Mouse (Mus musculus) frontal cortex, postnatal 14 days (tissue): ENCODE results near the gene Mfsd6.
"Not testable (repeated sequence)": the region's sequence is repeated elsewhere in the genome, so short reads cannot be mapped to it uniquely, and the experiment has no call there.

Experiments used
- DNase-seq, 2 experiments: peaks; one replicate each; pipeline ENCODE4 v3.0.0; 2022; ENCODE audit warnings: low spot score in 2 of 2

Gene Mfsd6

GRCm38 (mm10) chr1:52708745-52709144 lies 18.5 kb downstream of the Mfsd6 start:
- no peak for DNase-seq

- DNase-seq: no peak
These were observed 20.2 kb downstream of the Mfsd6 start for GRCm38 (mm10) chr1:52707030-52707429.

- no peak for DNase-seq
These were observed 24.3 kb downstream of the Mfsd6 start for GRCm38 (mm10) chr1:52702738-52703491.

GRCm38 (mm10) chr1:52701941-52702340 lies 25.3 kb downstream of the Mfsd6 start:
- no peak for DNase-seq

GRCm38 (mm10) chr1:52694456-52694855 lies 32.8 kb downstream of the Mfsd6 start:
- not testable (repeated sequence) for DNase-seq

GRCm38 (mm10) chr1:52687636-52688035 lies 39.6 kb downstream of the Mfsd6 start:
- DNase-seq: no peak

GRCm38 (mm10) chr1:52683550-52683949 lies 43.7 kb downstream of the Mfsd6 start:
- DNase-seq: no peak

- DNase-seq: no peak
These were observed 50.6 kb downstream of the Mfsd6 start for GRCm38 (mm10) chr1:52676621-52677020.

- no peak for DNase-seq
These were observed 51.4 kb downstream of the Mfsd6 start for GRCm38 (mm10) chr1:52675561-52676551.

GRCm38 (mm10) chr1:52669931-52670330 lies 57.3 kb downstream of the Mfsd6 start:
- DNase-seq: no peak

GRCm38 (mm10) chr1:52668743-52669323 lies 58.4 kb downstream of the Mfsd6 start:
- no peak for DNase-seq

- DNase-seq: no peak
These were observed 64.0 kb downstream of the Mfsd6 start for GRCm38 (mm10) chr1:52663228-52663627.

GRCm38 (mm10) chr1:52660765-52661164 lies 66.5 kb downstream of the Mfsd6 start:
- DNase-seq: no peak

- no peak for DNase-seq
These were observed 67.0 kb downstream of the Mfsd6 start for GRCm38 (mm10) chr1:52660278-52660677.

GRCm38 (mm10) chr1:52658160-52658559 lies 69.1 kb downstream of the Mfsd6 start:
- DNase-seq: no peak

GRCm38 (mm10) chr1:52655153-52655552 lies 72.1 kb downstream of the Mfsd6 start:
- no peak for DNase-seq

- DNase-seq: no peak
These were observed 73.9 kb downstream of the Mfsd6 start for GRCm38 (mm10) chr1:52653366-52653765.

- no peak for DNase-seq
These were observed 74.5 kb downstream of the Mfsd6 start for GRCm38 (mm10) chr1:52652601-52653253.

- no peak for DNase-seq
These were observed 77.2 kb downstream of the Mfsd6 start for GRCm38 (mm10) chr1:52650066-52650465.

GRCm38 (mm10) chr1:52648153-52649027 lies 78.9 kb downstream of the Mfsd6 start:
- DNase-seq: peak; percentile 72 to 74

- no peak for DNase-seq
These were observed 86.5 kb downstream of the Mfsd6 start for GRCm38 (mm10) chr1:52640736-52641135.
